Mouse (Mus musculus) bone marrow, adult 2 months (tissue): ENCODE results near the gene Tmem231.

Experiments used
- CTCF ChIP-seq: fragments of 200-500 bp; IDR thresholded peaks from 2 replicates; pipeline ENCODE4 v1.5.1; 2011; ENCODE audit warnings: low read length, control low read depth; ENCODE audit not compliant: control insufficient read depth, insufficient read depth
- POLR2A ChIP-seq: fragments of 200-500 bp; IDR thresholded peaks from 2 replicates; pipeline ENCODE4 v1.6.1; 2011; ENCODE audit warnings: low read depth, mild to moderate bottlenecking, control low read depth, low read length, borderline replicate concordance; ENCODE audit not compliant: control insufficient read depth

DNA sequence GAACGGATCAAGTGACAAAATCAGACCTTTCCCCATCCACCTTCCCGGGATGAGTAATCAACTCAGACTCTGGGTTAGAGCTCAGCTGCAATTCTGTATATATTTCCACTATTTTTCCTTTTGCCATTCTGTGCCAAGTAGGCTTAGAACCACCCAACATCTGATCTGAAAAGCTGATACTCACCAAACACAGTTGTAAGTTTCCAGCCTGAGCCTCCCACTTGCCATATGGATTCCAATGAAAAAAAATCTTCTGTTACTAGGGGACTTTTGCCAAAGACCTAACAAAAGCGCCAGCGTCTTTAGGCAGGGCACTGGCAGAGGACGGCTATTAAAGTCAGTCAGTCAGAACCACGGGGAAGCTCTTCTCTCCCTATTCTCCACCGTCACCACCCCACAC, 22.1 kb downstream of the Tmem231 start:
- TF ChIP-seq POLR2A: no peak
- no peak for TF ChIP-seq CTCF
